Mouse (Mus musculus): Measurements from ENCODE around the gene Ucn2. TPM values are rescaled to one million over a fixed set of nuclear protein-coding genes. Genes with fewer than 3 reads are reported as not detected.

Ucn2 gene
- polyA plus RNA-seq, 1 experiment from 2014 or later, result not detected

- Histone ChIP-seq H3K9ac (ENCODE audit: low read depth, low read length) (no peak overlapping the region), H3K36me3 (ENCODE audit: control insufficient read depth, insufficient read depth, low read length) (no peaks in the 10 kb centered on the region; the same call in 1 of the 2 replicates), H3K4me3 (ENCODE audit: low read depth, low read length) (no peak overlapping the region), H3K27me3 (ENCODE audit: control insufficient read depth, insufficient read depth, low read length) (no peaks in the 10 kb centered on the region), H3K27ac (ENCODE audit: low read depth, low read length) (no peak overlapping the region), H3K9me3 (ENCODE audit: control insufficient read depth, low read length) (no peaks in the 10 kb centered on the region), H3K4me2 (replicated peaks; ENCODE audit: low read depth, low read length) (no peak overlapping the region), H3K4me1 (replicated peaks; ENCODE audit: control insufficient read depth, insufficient read depth, low read length) (no peaks in the 10 kb centered on the region)
- ATAC-seq (ENCODE audit: low FRiP score) (peak; percentile 64; the same call in 1 of the 2 replicates), DNase-seq (ENCODE audit: low spot score) (peak; percentile 84)
- WGBS, result 5% methylated on average over 3 of the region's 3 CpGs
Measured at GRCm38 (mm10) chr9:109000726-109001125, 14.9 kb downstream of the Ucn2 start.

- H3K27ac ChIP-seq (ENCODE audit: low read depth, low read length), result no peak overlapping the region
- DNase-seq (ENCODE audit: low spot score) (peak; percentile 73), ATAC-seq (ENCODE audit: low FRiP score) (no peak)
- no peak overlapping the region for H3K9ac ChIP-seq (ENCODE audit: low read depth, low read length)
- H3K27me3 ChIP-seq (ENCODE audit: control insufficient read depth, insufficient read depth, low read length), result no peaks in the 10 kb centered on the region
- H3K9me3 ChIP-seq (ENCODE audit: control insufficient read depth, low read length), result no peaks in the 10 kb centered on the region
- no peak overlapping the region for H3K4me3 ChIP-seq (ENCODE audit: low read depth, low read length)
- no peaks in the 10 kb centered on the region for H3K4me1 ChIP-seq (replicated peaks; ENCODE audit: control insufficient read depth, insufficient read depth, low read length)
- H3K36me3 ChIP-seq (ENCODE audit: control insufficient read depth, insufficient read depth, low read length), result no peaks in the 10 kb centered on the region; the same call in 1 of the 2 replicates
- 57% methylated on average over 2 of the region's 2 CpGs for WGBS
- no peak overlapping the region for H3K4me2 ChIP-seq (replicated peaks; ENCODE audit: low read depth, low read length)
Measured at GRCm38 (mm10) chr9:109003201-109003600, 17.4 kb downstream of the Ucn2 start.

- no peak for DNase-seq (ENCODE audit: low spot score)
- no peak overlapping the region for H3K9ac ChIP-seq (ENCODE audit: low read depth, low read length)
Measured at GRCm38 (mm10) chr9:109007025-109007780, 21.4 kb downstream of the Ucn2 start.

GRCm38 (mm10) chr9:109008081-109008480, 22.3 kb downstream of the Ucn2 start:
- WGBS, result 77% methylated on average over 9 of the region's 9 CpGs
- Histone ChIP-seq H3K4me3 (ENCODE audit: low read depth, low read length) (no peak overlapping the region), H3K27me3 (ENCODE audit: control insufficient read depth, insufficient read depth, low read length) (no peaks in the 10 kb centered on the region), H3K9me3 (ENCODE audit: control insufficient read depth, low read length) (no peaks in the 10 kb centered on the region), H3K27ac (ENCODE audit: low read depth, low read length) (no peak overlapping the region), H3K36me3 (ENCODE audit: control insufficient read depth, insufficient read depth, low read length) (no peaks in the 10 kb centered on the region), H3K4me1 (replicated peaks; ENCODE audit: control insufficient read depth, insufficient read depth, low read length) (no peaks in the 10 kb centered on the region), H3K9ac (ENCODE audit: low read depth, low read length) (no peak overlapping the region), H3K4me2 (replicated peaks; ENCODE audit: low read depth, low read length) (no peak overlapping the region)
- ATAC-seq (ENCODE audit: low FRiP score), result no peak
- DNase-seq (ENCODE audit: low spot score), result no peak

More at GRCm38 (mm10) chr9:109007025-109007780, 21.4 kb downstream of the Ucn2 start:
- 87% methylated on average over 21 of the region's 21 CpGs for WGBS
- H3K27me3 ChIP-seq (ENCODE audit: control insufficient read depth, insufficient read depth, low read length), result no peaks in the 10 kb centered on the region
- no peak for ATAC-seq (ENCODE audit: low FRiP score)
- no peaks in the 10 kb centered on the region for H3K9me3 ChIP-seq (ENCODE audit: control insufficient read depth, low read length)
- no peaks in the 10 kb centered on the region for H3K4me1 ChIP-seq (replicated peaks; ENCODE audit: control insufficient read depth, insufficient read depth, low read length)
- H3K36me3 ChIP-seq (ENCODE audit: control insufficient read depth, insufficient read depth, low read length), result no peaks in the 10 kb centered on the region
- H3K27ac ChIP-seq (ENCODE audit: low read depth, low read length), result no peak overlapping the region
- H3K4me3 ChIP-seq (ENCODE audit: low read depth, low read length), result no peak overlapping the region
- H3K4me2 ChIP-seq (replicated peaks; ENCODE audit: low read depth, low read length), result no peak overlapping the region

GRCm38 (mm10) chr9:109008994-109009635, 23.3 kb downstream of the Ucn2 start:
- Histone ChIP-seq H3K4me2 (replicated peaks; ENCODE audit: low read depth, low read length) (no peak overlapping the region), H3K9ac (ENCODE audit: low read depth, low read length) (no peak overlapping the region), H3K9me3 (ENCODE audit: control insufficient read depth, low read length) (no peaks in the 10 kb centered on the region), H3K4me1 (replicated peaks; ENCODE audit: control insufficient read depth, insufficient read depth, low read length) (no peaks in the 10 kb centered on the region), H3K36me3 (ENCODE audit: control insufficient read depth, insufficient read depth, low read length) (no peaks in the 10 kb centered on the region), H3K27ac (ENCODE audit: low read depth, low read length) (no peak overlapping the region), H3K4me3 (ENCODE audit: low read depth, low read length) (no peak overlapping the region), H3K27me3 (ENCODE audit: control insufficient read depth, insufficient read depth, low read length) (no peaks in the 10 kb centered on the region)
- WGBS, result 74% methylated on average over 9 of the region's 10 CpGs
- DNase-seq (ENCODE audit: low spot score) (no peak), ATAC-seq (ENCODE audit: low FRiP score) (no peak)

- Histone ChIP-seq H3K4me1 (replicated peaks; ENCODE audit: control insufficient read depth, insufficient read depth, low read length) (no peaks in the 10 kb centered on the region), H3K27me3 (ENCODE audit: control insufficient read depth, insufficient read depth, low read length) (no peaks in the 10 kb centered on the region), H3K4me3 (ENCODE audit: low read depth, low read length) (no peak overlapping the region), H3K4me2 (replicated peaks; ENCODE audit: low read depth, low read length) (no peak overlapping the region), H3K9ac (ENCODE audit: low read depth, low read length) (no peak overlapping the region), H3K27ac (ENCODE audit: low read depth, low read length) (no peak overlapping the region), H3K9me3 (ENCODE audit: control insufficient read depth, low read length) (no peaks in the 10 kb centered on the region), H3K36me3 (ENCODE audit: control insufficient read depth, insufficient read depth, low read length) (no peaks in the 10 kb centered on the region)
- WGBS, result 58% methylated on average over 17 of the region's 17 CpGs
- no peak for ATAC-seq (ENCODE audit: low FRiP score)
- DNase-seq (ENCODE audit: low spot score), result no peak
Measured at GRCm38 (mm10) chr9:109009636-109010315, 24.0 kb downstream of the Ucn2 start.

- no peak overlapping the region for H3K9ac ChIP-seq (ENCODE audit: low read depth, low read length)
- no peak for ATAC-seq (ENCODE audit: low FRiP score)
Measured at GRCm38 (mm10) chr9:109010316-109010690, 24.5 kb downstream of the Ucn2 start.

GRCm38 (mm10) chr9:109015397-109015796, 29.6 kb downstream of the Ucn2 start:
- ATAC-seq (ENCODE audit: low FRiP score) (no peak), DNase-seq (ENCODE audit: low spot score) (no peak)
- Histone ChIP-seq H3K4me3 (ENCODE audit: low read depth, low read length) (no peak overlapping the region), H3K4me2 (replicated peaks; ENCODE audit: low read depth, low read length) (no peak overlapping the region), H3K4me1 (replicated peaks; ENCODE audit: control insufficient read depth, insufficient read depth, low read length) (no peaks in the 10 kb centered on the region), H3K36me3 (ENCODE audit: control insufficient read depth, insufficient read depth, low read length) (no peaks in the 10 kb centered on the region), H3K27me3 (ENCODE audit: control insufficient read depth, insufficient read depth, low read length) (no peaks in the 10 kb centered on the region), H3K27ac (ENCODE audit: low read depth, low read length) (no peak overlapping the region), H3K9ac (ENCODE audit: low read depth, low read length) (no peak overlapping the region), H3K9me3 (ENCODE audit: control insufficient read depth, low read length) (no peaks in the 10 kb centered on the region)
- WGBS, result 81% methylated on average over 8 of the region's 8 CpGs

More at GRCm38 (mm10) chr9:109010316-109010690, 24.5 kb downstream of the Ucn2 start:
- Histone ChIP-seq H3K9me3 (ENCODE audit: control insufficient read depth, low read length) (no peaks in the 10 kb centered on the region), H3K4me1 (replicated peaks; ENCODE audit: control insufficient read depth, insufficient read depth, low read length) (no peaks in the 10 kb centered on the region), H3K4me3 (ENCODE audit: low read depth, low read length) (no peak overlapping the region), H3K27me3 (ENCODE audit: control insufficient read depth, insufficient read depth, low read length) (no peaks in the 10 kb centered on the region), H3K27ac (ENCODE audit: low read depth, low read length) (no peak overlapping the region), H3K4me2 (replicated peaks; ENCODE audit: low read depth, low read length) (no peak overlapping the region), H3K36me3 (ENCODE audit: control insufficient read depth, insufficient read depth, low read length) (no peaks in the 10 kb centered on the region)
- 86% methylated on average over 14 of the region's 14 CpGs for WGBS
- DNase-seq (ENCODE audit: low spot score), result no peak

Data from hindbrain, embryonic 11.5 days (tissue).